Mouse (Mus musculus) ES-Bruce4 (cell line): Measurements from ENCODE around the gene Oxct1. TPM values are rescaled to one million over a fixed set of nuclear protein-coding genes. Genes with fewer than 3 reads are reported as not detected.

ENCODE experiments used
- H3K27ac ChIP-seq: 2 replicates; pipeline ENCODE4 v1.5.1; 2012; ENCODE audit warnings: low read length, inconsistent platforms; ENCODE audit not compliant: insufficient read depth
- H3K27me3 ChIP-seq: 2 replicates; pipeline ENCODE4 v1.6.1; 2012; ENCODE audit warnings: mild to moderate bottlenecking, low read length, inconsistent platforms; ENCODE audit not compliant: control insufficient read depth, poor library complexity, insufficient read depth, severe bottlenecking
- H3K36me3 ChIP-seq: 2 replicates; pipeline ENCODE4 v1.6.1; 2012; ENCODE audit warnings: inconsistent platforms, mild to moderate bottlenecking, low read length, moderate library complexity; ENCODE audit not compliant: control insufficient read depth, poor library complexity, insufficient read depth, severe bottlenecking
- H3K4me1 ChIP-seq: one replicate; pipeline ENCODE4 v1.8.1; 2011; ENCODE audit warnings: low read length; ENCODE audit not compliant: control insufficient read depth, insufficient read depth
- H3K4me3 ChIP-seq: 2 replicates; pipeline ENCODE4 v1.5.1; 2011; ENCODE audit warnings: low read depth, mild to moderate bottlenecking, low read length
- H3K9ac ChIP-seq: 2 replicates; pipeline ENCODE4 v1.6.1; 2012; ENCODE audit warnings: low read depth, mild to moderate bottlenecking, inconsistent platforms; ENCODE audit not compliant: poor library complexity, severe bottlenecking
- H3K9me3 ChIP-seq: replicated peaks from 2 replicates; pipeline ENCODE4 v1.6.1; 2012; ENCODE audit warnings: mild to moderate bottlenecking, low read length, inconsistent platforms; ENCODE audit not compliant: control insufficient read depth, poor library complexity, insufficient read depth, severe bottlenecking
- CTCF ChIP-seq: IDR thresholded peaks from one replicate; pipeline ENCODE4 v1.8.1; 2011; ENCODE audit warnings: low read depth, low read length
- EP300 ChIP-seq: IDR thresholded peaks from 2 replicates; pipeline ENCODE4 v1.6.1; 2011; ENCODE audit warnings: low read depth, low read length; ENCODE audit not compliant: insufficient read depth
- POLR2A ChIP-seq: IDR thresholded peaks from one replicate; pipeline ENCODE4 v1.8.1; 2011; ENCODE audit warnings: low read length; ENCODE audit not compliant: insufficient read depth
- polyA plus RNA-seq: library from polyadenylated mRNA; stranded (reverse); fragments of >200 nt; gene quantifications from 2 replicates; pipeline ENCODE4 v1.2.4, GENCODE M21; 2011; ENCODE audit warnings: low read depth; ENCODE audit not compliant: missing spikeins, insufficient read depth, insufficient read length

Oxct1 gene
- polyA plus RNA-seq, 1 experiment = 31.9 TPM

GRCm38 (mm10) chr15:4000536-4000935 is 25.6 kb upstream of the Oxct1 start:
- Histone ChIP-seq H3K27me3 (no peaks in the 10 kb centered on the region), H3K9me3 (peaks cover 12% of the 10 kb centered on the region), H3K27ac (no peak overlapping the region), H3K4me1 (peaks cover 1% of the 10 kb centered on the region), H3K4me3 (no peak overlapping the region), H3K9ac (no peak overlapping the region), H3K36me3 (no peaks in the 10 kb centered on the region)
- TF ChIP-seq CTCF = no peak
- TF ChIP-seq POLR2A = no peak
- no peak for TF ChIP-seq EP300

GRCm38 (mm10) chr15:4013873-4014272 is 12.3 kb upstream of the Oxct1 start:
- Histone ChIP-seq H3K9ac (no peak overlapping the region), H3K27me3 (no peaks in the 10 kb centered on the region), H3K36me3 (no peaks in the 10 kb centered on the region), H3K9me3 (no peaks in the 10 kb centered on the region), H3K4me3 (no peak overlapping the region), H3K27ac (no peak overlapping the region), H3K4me1 (no peaks in the 10 kb centered on the region)
- TF ChIP-seq EP300 (no peak), CTCF (no peak), POLR2A (no peak)

- TF ChIP-seq POLR2A (no peak), CTCF (no peak), EP300 (no peak)
- Histone ChIP-seq H3K9ac (no peak overlapping the region), H3K4me3 (no peak overlapping the region), H3K9me3 (no peaks in the 10 kb centered on the region), H3K27ac (no peak overlapping the region), H3K27me3 (no peaks in the 10 kb centered on the region), H3K4me1 (peaks cover 2% of the 10 kb centered on the region), H3K36me3 (no peaks in the 10 kb centered on the region)
Observed at GRCm38 (mm10) chr15:4020711-4021110, 5.5 kb upstream of the Oxct1 start.

GRCm38 (mm10) chr15:4023747-4024146 is 2.4 kb upstream of the Oxct1 start:
- Histone ChIP-seq H3K4me1 (peaks cover 2% of the 10 kb centered on the region), H3K36me3 (no peaks in the 10 kb centered on the region), H3K27me3 (no peaks in the 10 kb centered on the region), H3K4me3 (no peak overlapping the region), H3K27ac (no peak overlapping the region), H3K9ac (no peak overlapping the region), H3K9me3 (no peaks in the 10 kb centered on the region)
- TF ChIP-seq CTCF (no peak), POLR2A (no peak), EP300 (no peak)

GRCm38 (mm10) chr15:4024726-4025507 is 1.3 kb upstream of the Oxct1 start:
- Histone ChIP-seq H3K9ac (no peak overlapping the region), H3K27me3 (no peaks in the 10 kb centered on the region), H3K27ac (no peak overlapping the region), H3K36me3 (no peaks in the 10 kb centered on the region), H3K4me1 (peaks cover 2% of the 10 kb centered on the region), H3K9me3 (no peaks in the 10 kb centered on the region), H3K4me3 (no peak overlapping the region)
- no peak for TF ChIP-seq POLR2A
- no peak for TF ChIP-seq CTCF
- TF ChIP-seq EP300 = no peak

GRCm38 (mm10) chr15:4025508-4025904 is 677 bp upstream of the Oxct1 start:
- no peak overlapping the region for H3K4me3 ChIP-seq
- no peaks in the 10 kb centered on the region for H3K9me3 ChIP-seq
- no peaks in the 10 kb centered on the region for H3K36me3 ChIP-seq
- no peak overlapping the region for H3K27ac ChIP-seq
- H3K9ac ChIP-seq = peak overlapping the region; percentile 64; the same call in 1 of the 2 replicates
- H3K4me1 ChIP-seq = peaks cover 2% of the 10 kb centered on the region
- no peaks in the 10 kb centered on the region for H3K27me3 ChIP-seq
- TF ChIP-seq CTCF (no peak), POLR2A (no peak)
